Mouse (Mus musculus) retina, adult 2 months (tissue): ENCODE data around the gene Sorl1.

ENCODE experiments used
- DNase-seq: peaks from one replicate; pipeline ENCODE4 v3.0.0-alpha.2; 2012; ENCODE audit warnings: low read depth, low spot score

Sorl1 gene

GRCm38 (mm10) chr9:41925721-41926120, 198.4 kb downstream of the Sorl1 start:
- DNase-seq, result no peak

- DNase-seq, result no peak
These were observed 200.0 kb downstream of the Sorl1 start for GRCm38 (mm10) chr9:41924140-41924539.

GRCm38 (mm10) chr9:41922416-41922815, 201.7 kb downstream of the Sorl1 start:
- no peak for DNase-seq

- DNase-seq, result no peak
These were observed 205.3 kb downstream of the Sorl1 start for GRCm38 (mm10) chr9:41918657-41919380.

GRCm38 (mm10) chr9:41918155-41918554, 205.9 kb downstream of the Sorl1 start:
- DNase-seq, result no peak

GRCm38 (mm10) chr9:41915571-41915970, 208.5 kb downstream of the Sorl1 start:
- no peak for DNase-seq
